Mouse (Mus musculus) leukemia stem cell, adult 10-12 weeks (primary cell): ENCODE data around the gene Hist1h3i. TPM values are rescaled to one million over a fixed set of nuclear protein-coding genes. Genes with fewer than 3 reads are reported as not detected.

ENCODE experiments used
- polyA plus RNA-seq: library from polyadenylated mRNA; stranded (reverse); fragments of >175 nt; gene quantifications from 2 replicates; pipeline ENCODE4 v1.2.3, GENCODE M21; 2012; ENCODE audit warnings: low replicate concordance

The Hist1h3i gene
- 8.4 and 51.9 TPM in 2 replicates for polyA plus RNA-seq

GRCm38 (mm10) chr13:21783255-21783617, at the start of gene Hist1h3i:
TSS of gene Hist1h3i (minus strand) at chr13:21783370.

GRCm38 (mm10) chr13:21831418-21832394, 48.5 kb upstream of the Hist1h3i start, which contains the start of gene Hist1h4n:
TSS of gene Hist1h4n (minus strand) at chr13:21832196.

GRCm38 (mm10) chr13:21811539-21811938, 28.4 kb upstream of the Hist1h3i start, which contains the start of gene Hist1h4m:
TSS of gene Hist1h4m (plus strand) at chr13:21811746.

GRCm38 (mm10) chr13:21810073-21810472, 26.9 kb upstream of the Hist1h3i start, which contains the start of the genes Hist1h2bq and Hist1h2ao:
TSS of gene Hist1h2bq (minus strand) at chr13:21810197.
TSS of gene Hist1h2ao (plus strand) at chr13:21810465.

GRCm38 (mm10) chr13:21786899-21787629, 3.9 kb upstream of the Hist1h3i start, which contains the start of the genes Hist1h2an and Hist1h2bp:
TSS of gene Hist1h2an (minus strand) at chr13:21787218.
TSS of gene Hist1h2bp (plus strand) at chr13:21787461.

GRCm38 (mm10) chr13:21779767-21780731, 3.1 kb downstream of the Hist1h3i start, which contains the start of gene Hist1h1b:
TSS of gene Hist1h1b (minus strand) at chr13:21780625.

GRCm38 (mm10) chr13:21753524-21754285, 29.5 kb downstream of the Hist1h3i start, which contains the start of the genes Hist1h2ak and Hist1h2bn:
TSS of gene Hist1h2ak (minus strand) at chr13:21753827.
TSS of gene Hist1h2bn (plus strand) at chr13:21754123.

GRCm38 (mm10) chr13:21750159-21751017, 32.8 kb downstream of the Hist1h3i start, which contains the start of gene Hist1h4k:
TSS of gene Hist1h4k (minus strand) at chr13:21750505.

GRCm38 (mm10) chr13:21734906-21735767, 48.0 kb downstream of the Hist1h3i start, which contains the start of gene Hist1h4j:
TSS of gene Hist1h4j (plus strand) at chr13:21735064.

Other genes with a start within 250 kb of the Hist1h3i start
- not detected in 2 replicates for gene Olfr1366, start 240.6 kb downstream of the Hist1h3i start, polyA plus RNA-seq
- gene Olfr1535, start 223.5 kb downstream of the Hist1h3i start, polyA plus RNA-seq, result not detected in 2 replicates
- not detected in 2 replicates for gene Olfr1364, start 201.6 kb downstream of the Hist1h3i start, polyA plus RNA-seq
- not detected in 2 replicates for gene Olfr1362, start 169.3 kb downstream of the Hist1h3i start, polyA plus RNA-seq
- gene Olfr11, start 140.9 kb downstream of the Hist1h3i start, polyA plus RNA-seq, result not detected in 2 replicates
- not detected in 2 replicates for gene Olfr1361, start 120.0 kb downstream of the Hist1h3i start, polyA plus RNA-seq
- gene Olfr1360, start 106.0 kb downstream of the Hist1h3i start, polyA plus RNA-seq, result not detected in 2 replicates
- not detected in 2 replicates for gene Olfr1359, start 85.3 kb downstream of the Hist1h3i start, polyA plus RNA-seq
- 5.9 and 13.2 TPM in 2 replicates for gene Hist1h2bl, start 67.2 kb downstream of the Hist1h3i start, polyA plus RNA-seq
- 24.1 and 37.8 TPM in 2 replicates for gene Hist1h2ai, start 66.9 kb downstream of the Hist1h3i start, polyA plus RNA-seq
- 93.1 and 144 TPM in 2 replicates for gene Hist1h3h, start 65.7 kb downstream of the Hist1h3i start, polyA plus RNA-seq
- 3.5 and 3.9 TPM in 2 replicates for gene Hist1h2bm, start 61.3 kb downstream of the Hist1h3i start, polyA plus RNA-seq
- 6.0 and 8.5 TPM in 2 replicates for gene Hist1h4j, start 48.3 kb downstream of the Hist1h3i start, polyA plus RNA-seq
- 44.9 and 90.4 TPM in 2 replicates for gene Hist1h4k, start 32.9 kb downstream of the Hist1h3i start, polyA plus RNA-seq
- 161 and 169 TPM in 2 replicates for gene Hist1h2ak, start 29.5 kb downstream of the Hist1h3i start, polyA plus RNA-seq
- gene Hist1h2bn, start 29.2 kb downstream of the Hist1h3i start, polyA plus RNA-seq, result 5.3 and 11.0 TPM in 2 replicates
- gene Hist1h1b, start 2.7 kb downstream of the Hist1h3i start, polyA plus RNA-seq, result 3.5 and 3.7 TPM in 2 replicates
- gene Hist1h2an, start 3.8 kb upstream of the Hist1h3i start, polyA plus RNA-seq, result 52.7 and 74.5 TPM in 2 replicates
- 3.2 and 6.2 TPM in 2 replicates for gene Hist1h2bp, start 4.1 kb upstream of the Hist1h3i start, polyA plus RNA-seq
- 6.5 and 15.6 TPM in 2 replicates for gene Hist1h2bq, start 26.8 kb upstream of the Hist1h3i start, polyA plus RNA-seq
- gene Hist1h2ao, start 27.1 kb upstream of the Hist1h3i start, polyA plus RNA-seq, result 23,509 and 33,455 TPM in 2 replicates
- gene Hist1h4m, start 28.4 kb upstream of the Hist1h3i start, polyA plus RNA-seq, result 65.5 and 70.3 TPM in 2 replicates
- 2.9 and 3.1 TPM in 2 replicates for gene Hist1h4n, start 48.8 kb upstream of the Hist1h3i start, polyA plus RNA-seq
- 6,280 and 19,065 TPM in 2 replicates for gene Hist1h2ap, start 50.1 kb upstream of the Hist1h3i start, polyA plus RNA-seq
- 6.3 and 15.4 TPM in 2 replicates for gene Hist1h2br, start 50.4 kb upstream of the Hist1h3i start, polyA plus RNA-seq
- gene Zfp184, start 161.7 kb upstream of the Hist1h3i start, polyA plus RNA-seq, result not detected in 2 replicates
- not detected in 2 replicates for gene Pom121l2, start 197.8 kb upstream of the Hist1h3i start, polyA plus RNA-seq
- 0.07 TPM in 1 of 2 replicates, not detected in the other for gene Prss16, start 226.4 kb upstream of the Hist1h3i start, polyA plus RNA-seq